Mouse (Mus musculus) cerebellum, adult 9-10 months (tissue): ENCODE data around the gene Zfp28.
A peak's percentile ranks its signal among the peaks of the same experiment; 100 is the strongest.
"Not testable (repeated sequence)": the region's sequence is repeated elsewhere in the genome, so short reads cannot be mapped to it uniquely, and the experiment has no call there.

ENCODE experiments used
- DNase-seq: peaks from one replicate; pipeline ENCODE4 v3.0.0; 2022

Gene Zfp28

GRCm38 (mm10) chr7:6383044-6383455 lies at the start of gene Zfp28:
Gene Zfp28 (plus strand): TSS chr7:6383295.
- DNase-seq: peak; percentile 92

- no peak for DNase-seq
These were observed 43.2 kb upstream of the Zfp28 start for GRCm38 (mm10) chr7:6339865-6340264.

GRCm38 (mm10) chr7:6343501-6344071 lies 39.5 kb upstream of the Zfp28 start, which contains the start of gene Gm3854:
Gene Gm3854 (plus strand): TSS chr7:6343759.
- peak; percentile 87 for DNase-seq

- DNase-seq: peak; percentile 55
These were observed 39.0 kb upstream of the Zfp28 start for GRCm38 (mm10) chr7:6344124-6344523.

GRCm38 (mm10) chr7:6358121-6358520 lies 25.0 kb upstream of the Zfp28 start:
- no peak for DNase-seq

- peak; percentile 79 for DNase-seq
These were observed 24.0 kb upstream of the Zfp28 start for GRCm38 (mm10) chr7:6358937-6359590.

- DNase-seq: peak; percentile 63
These were observed 22.5 kb upstream of the Zfp28 start for GRCm38 (mm10) chr7:6360477-6361060.

- DNase-seq: peak; percentile 75
These were observed 21.3 kb upstream of the Zfp28 start for GRCm38 (mm10) chr7:6361756-6362155.

GRCm38 (mm10) chr7:6362268-6363046 lies 20.6 kb upstream of the Zfp28 start:
- DNase-seq: peak; percentile 100

- DNase-seq: no peak
These were observed 20.0 kb upstream of the Zfp28 start, which contains the start of gene Zfp78 for GRCm38 (mm10) chr7:6363047-6363488. Gene Zfp78 (plus strand): TSS chr7:6363280.

GRCm38 (mm10) chr7:6364761-6365160 lies 18.3 kb upstream of the Zfp28 start:
- DNase-seq: no peak

- no peak for DNase-seq
These were observed 15.9 kb upstream of the Zfp28 start for GRCm38 (mm10) chr7:6367185-6367584.

- DNase-seq: not testable (repeated sequence)
These were observed 14.9 kb upstream of the Zfp28 start for GRCm38 (mm10) chr7:6368146-6368545.

- no peak for DNase-seq
These were observed 13.6 kb upstream of the Zfp28 start for GRCm38 (mm10) chr7:6369460-6369859.

GRCm38 (mm10) chr7:6372993-6373392 lies 10.1 kb upstream of the Zfp28 start:
- no peak for DNase-seq

- DNase-seq: no peak
These were observed 4.7 kb upstream of the Zfp28 start for GRCm38 (mm10) chr7:6378441-6378840.

GRCm38 (mm10) chr7:6381431-6381830 lies 1.7 kb upstream of the Zfp28 start:
- DNase-seq: no peak

GRCm38 (mm10) chr7:6384011-6384410 lies 916 bp downstream of the Zfp28 start:
- peak; percentile 42 for DNase-seq

GRCm38 (mm10) chr7:6386995-6387394 lies 3.9 kb downstream of the Zfp28 start:
- no peak for DNase-seq

GRCm38 (mm10) chr7:6388971-6389370 lies 5.9 kb downstream of the Zfp28 start:
- no peak for DNase-seq

- no peak for DNase-seq
These were observed 6.4 kb downstream of the Zfp28 start for GRCm38 (mm10) chr7:6389449-6389848.

GRCm38 (mm10) chr7:6397996-6398975 lies 15.2 kb downstream of the Zfp28 start, which contains the start of gene Smim17:
Gene Smim17 (plus strand): TSS chr7:6398715.
- peak; percentile 83 for DNase-seq
